Mouse (Mus musculus) CH12.LX (cell line): ENCODE data around the gene Creb5. TPM values are rescaled to one million over a fixed set of nuclear protein-coding genes. Genes with fewer than 3 reads are reported as not detected.

Source experiments
- DNase-seq: peaks from one replicate; pipeline ENCODE4 v3.0.0-alpha.2; 2013; ENCODE audit errors: extremely low read depth
- H3K27ac ChIP-seq: 2 replicates; pipeline ENCODE4 v1.5.1; 2012; ENCODE audit warnings: low read depth, mild to moderate bottlenecking, control low read depth, moderate library complexity; ENCODE audit not compliant: insufficient read depth
- H3K27me3 ChIP-seq: replicated peaks from 2 replicates; pipeline ENCODE3; 2012; ENCODE audit warnings: inconsistent platforms
- H3K36me3 ChIP-seq, 2 experiments: replicated peaks in 1 of 2; 2 replicates each; pipeline versions ENCODE3 to v1.6.1; 2012; ENCODE audit warnings: inconsistent platforms in 1 of 2, low read length in 1 of 2, mild to moderate bottlenecking in 1 of 2, mixed read lengths in 1 of 2, moderate library complexity in 1 of 2; ENCODE audit not compliant: control insufficient read depth in 1 of 2, insufficient read depth in 1 of 2
- H3K4me1 ChIP-seq, 2 experiments: 2 replicates each; pipeline ENCODE4 v1.6.1; 2012; ENCODE audit warnings: inconsistent platforms in 1 of 2, moderate library complexity in 1 of 2; ENCODE audit not compliant: insufficient read depth in 2 of 2, control insufficient read depth in 1 of 2
- H3K4me2 ChIP-seq: 2 replicates; pipeline ENCODE4 v1.6.1; 2012; ENCODE audit warnings: low read depth, mild to moderate bottlenecking, control low read depth; ENCODE audit not compliant: poor library complexity, insufficient read depth, severe bottlenecking
- H3K4me3 ChIP-seq, 3 experiments: fragments of 150-350 bp in 1 of 3; sonication (generic) in 1 of 3; replicated peaks in 1 of 3; 2 replicates each; pipeline versions ENCODE3 to v1.5.1; 2011 to 2012; ENCODE audit warnings: low read depth in 2 of 3, low read length in 2 of 3, mild to moderate bottlenecking in 2 of 3, moderate library complexity in 2 of 3, control low read depth in 1 of 3, improper control_type of control experiment in 1 of 3, inconsistent platforms in 1 of 3, mixed read lengths in 1 of 3; ENCODE audit not compliant: poor library complexity in 1 of 3
- H3K79me2 ChIP-seq: replicated peaks from 2 replicates; pipeline ENCODE4 v1.6.1; 2012; ENCODE audit warnings: mild to moderate bottlenecking, moderate library complexity; ENCODE audit not compliant: control insufficient read depth, poor library complexity, insufficient read depth, severe bottlenecking; ENCODE audit errors: extremely low read depth
- H3K9ac ChIP-seq: 2 replicates; pipeline ENCODE4 v1.6.1; 2012; ENCODE audit warnings: low read depth, mild to moderate bottlenecking, control low read depth, moderate library complexity; ENCODE audit not compliant: insufficient read depth
- H3K9me3 ChIP-seq: replicated peaks from 2 replicates; pipeline ENCODE3; 2012; ENCODE audit warnings: low read length, inconsistent platforms, mixed read lengths
- BHLHE40 ChIP-seq: IDR thresholded peaks from 2 replicates; pipeline ENCODE4 v1.6.1; 2011; ENCODE audit warnings: mild to moderate bottlenecking, low read depth, low read length, improper control_type of control experiment
- CHD2 ChIP-seq: IDR thresholded peaks from 2 replicates; pipeline ENCODE4 v1.6.1; 2011; ENCODE audit warnings: low read length, improper control_type of control experiment
- E2F4 ChIP-seq: IDR thresholded peaks from 2 replicates; pipeline ENCODE4 v1.6.1; 2011; ENCODE audit warnings: low read depth, low read length, improper control_type of control experiment; ENCODE audit not compliant: insufficient replicate concordance
- ELF1 ChIP-seq: IDR thresholded peaks from 2 replicates; pipeline ENCODE4 v1.6.1; 2014; ENCODE audit warnings: low read depth, mild to moderate bottlenecking, inconsistent platforms, low read length, improper control_type of control experiment
- EP300 ChIP-seq: IDR thresholded peaks from 2 replicates; pipeline ENCODE4 v1.6.1; 2011; ENCODE audit warnings: low read length, improper control_type of control experiment
- ETS1 ChIP-seq: conservative IDR thresholded peaks from 2 replicates; pipeline ENCODE4 v1.6.1; 2012; ENCODE audit warnings: low read depth, mild to moderate bottlenecking, inconsistent platforms, low read length, improper control_type of control experiment, moderate library complexity
- HCFC1 ChIP-seq: IDR thresholded peaks from 2 replicates; pipeline ENCODE4 v1.6.1; 2012; ENCODE audit warnings: low read depth, mild to moderate bottlenecking, inconsistent platforms, low read length, improper control_type of control experiment
- IRF4 ChIP-seq: IDR thresholded peaks from 2 replicates; pipeline ENCODE4 v1.6.1; 2014; ENCODE audit warnings: low read depth, mild to moderate bottlenecking, inconsistent platforms, low read length, improper control_type of control experiment
- JUN ChIP-seq: IDR thresholded peaks from 2 replicates; pipeline ENCODE4 v1.6.1; 2011; ENCODE audit warnings: low read depth, mild to moderate bottlenecking, low read length, improper control_type of control experiment, moderate library complexity; ENCODE audit not compliant: insufficient read depth
- KAT2A ChIP-seq: IDR thresholded peaks from 2 replicates; pipeline ENCODE4 v1.6.1; 2012; ENCODE audit warnings: low read length, improper control_type of control experiment, inconsistent platforms; ENCODE audit not compliant: insufficient replicate concordance
- MAFK ChIP-seq: IDR thresholded peaks from 2 replicates; pipeline ENCODE4 v1.6.1; 2011; ENCODE audit warnings: low read length, improper control_type of control experiment; ENCODE audit not compliant: insufficient replicate concordance
- MAZ ChIP-seq: IDR thresholded peaks from 2 replicates; pipeline ENCODE4 v1.6.1; 2012; ENCODE audit warnings: low read depth, mild to moderate bottlenecking, inconsistent platforms, low read length, improper control_type of control experiment, moderate library complexity
- MXI1 ChIP-seq: IDR thresholded peaks from 2 replicates; pipeline ENCODE4 v1.6.1; 2011; ENCODE audit warnings: mild to moderate bottlenecking, low read depth, low read length, improper control_type of control experiment
- MYC ChIP-seq: IDR thresholded peaks from 2 replicates; pipeline ENCODE4 v1.6.1; 2011; ENCODE audit warnings: low read depth, mild to moderate bottlenecking, improper control_type of control experiment, low read length
- NELFE ChIP-seq: IDR thresholded peaks from 2 replicates; pipeline ENCODE4 v1.6.1; 2011; ENCODE audit warnings: low read depth, low read length, improper control_type of control experiment
- NRF1 ChIP-seq: IDR thresholded peaks from 2 replicates; pipeline ENCODE4 v1.6.1; 2014; ENCODE audit warnings: low read depth, mild to moderate bottlenecking, inconsistent platforms, low read length, improper control_type of control experiment, moderate library complexity
- PAX5 ChIP-seq: IDR thresholded peaks from 2 replicates; pipeline ENCODE4 v1.6.1; 2012; ENCODE audit warnings: low read length, inconsistent platforms, mixed read lengths
- POLR2A ChIP-seq: IDR thresholded peaks from 2 replicates; pipeline ENCODE4 v1.6.1; 2011; ENCODE audit warnings: low read depth, mild to moderate bottlenecking, improper control_type of control experiment, low read length
- POLR2AphosphoS2 ChIP-seq: IDR thresholded peaks from 2 replicates; pipeline ENCODE4 v1.6.1; 2011; ENCODE audit warnings: low read depth, low read length, improper control_type of control experiment
- RAD21 ChIP-seq: IDR thresholded peaks from 2 replicates; pipeline ENCODE4 v1.6.1; 2011; ENCODE audit warnings: low read depth, mild to moderate bottlenecking, low read length, improper control_type of control experiment, moderate library complexity
- RCOR1 ChIP-seq: conservative IDR thresholded peaks from 2 replicates; pipeline ENCODE4 v1.6.1; 2012; ENCODE audit warnings: low read depth, mild to moderate bottlenecking, inconsistent platforms, low read length, improper control_type of control experiment
- SIN3A ChIP-seq: IDR thresholded peaks from 2 replicates; pipeline ENCODE4 v1.6.1; 2012; ENCODE audit warnings: low read length, improper control_type of control experiment, inconsistent platforms
- SMC3 ChIP-seq: IDR thresholded peaks from 2 replicates; pipeline ENCODE4 v1.6.1; 2011; ENCODE audit warnings: low read depth, low read length, improper control_type of control experiment
- TBP ChIP-seq: conservative IDR thresholded peaks from 2 replicates; pipeline ENCODE4 v1.6.1; 2011; ENCODE audit warnings: low read depth, low read length, improper control_type of control experiment
- TCF12 ChIP-seq: IDR thresholded peaks from 2 replicates; pipeline ENCODE4 v1.6.1; 2014; ENCODE audit warnings: low read depth, mild to moderate bottlenecking, inconsistent platforms, low read length, improper control_type of control experiment
- UBTF ChIP-seq: IDR thresholded peaks from 2 replicates; pipeline ENCODE4 v1.6.1; 2012; ENCODE audit warnings: low read depth, mild to moderate bottlenecking, inconsistent platforms, low read length, improper control_type of control experiment, moderate library complexity
- USF1 ChIP-seq: IDR thresholded peaks from 2 replicates; pipeline ENCODE4 v1.6.1; 2014; ENCODE audit warnings: low read depth, mild to moderate bottlenecking, inconsistent platforms, low read length, improper control_type of control experiment
- USF2 ChIP-seq: conservative IDR thresholded peaks from 2 replicates; pipeline ENCODE4 v1.6.1; 2011; ENCODE audit warnings: low read depth, low read length, improper control_type of control experiment
- ZC3H11A ChIP-seq: IDR thresholded peaks from 2 replicates; pipeline ENCODE4 v1.6.1; 2012; ENCODE audit warnings: low read depth, mild to moderate bottlenecking, inconsistent platforms, low read length, improper control_type of control experiment
- ZKSCAN1 ChIP-seq: IDR thresholded peaks from 2 replicates; pipeline ENCODE4 v1.6.1; 2012; ENCODE audit warnings: low read depth, inconsistent platforms, low read length, improper control_type of control experiment, borderline replicate concordance
- ZMIZ1 ChIP-seq: IDR thresholded peaks from 2 replicates; pipeline ENCODE4 v1.6.1; 2012; ENCODE audit warnings: low read depth, mild to moderate bottlenecking, inconsistent platforms, low read length, improper control_type of control experiment
- dilution Hi-C: fragments of 300-500 bp; cut with MboI; formaldehyde crosslinking; loops from 2 replicates; pipeline ENCODE4 v1.14.3; 2020; ENCODE audit warnings: low sequenced_read_pairs; ENCODE audit not compliant: extremely low pct_unique_long_range_greater_than_20kb, extremely low pct_ligation_motif_present
- in situ Hi-C: fragments of 300-500 bp; cut with MboI; formaldehyde crosslinking; loops from 3 replicates; pipeline ENCODE4 v1.14.3; 2019; ENCODE audit warnings: low sequenced_read_pairs, low pct_ligation_motif_present, low pct_unique_long_range_greater_than_20kb, mixed read lengths
- polyA plus RNA-seq: library from polyadenylated mRNA; unstranded; fragments of >175 nt; gene quantifications from 2 replicates; pipeline ENCODE4 v1.2.1, GENCODE M21; 2012; ENCODE audit warnings: low read depth; ENCODE audit not compliant: insufficient read length
- total RNA-seq, 2 experiments: library from RNA; depleted of rRNA; stranded (reverse); fragments of 300-350 nt in 1 of 2; fragments of >200 nt in 1 of 2; gene quantifications; 2 replicates each; pipeline ENCODE4 v1.2.3; 2012 to 2014

Creb5 gene
- total and polyA plus RNA-seq, 3 experiments, result 0.68 to 2.1 (median 0.86) TPM

DNA sequence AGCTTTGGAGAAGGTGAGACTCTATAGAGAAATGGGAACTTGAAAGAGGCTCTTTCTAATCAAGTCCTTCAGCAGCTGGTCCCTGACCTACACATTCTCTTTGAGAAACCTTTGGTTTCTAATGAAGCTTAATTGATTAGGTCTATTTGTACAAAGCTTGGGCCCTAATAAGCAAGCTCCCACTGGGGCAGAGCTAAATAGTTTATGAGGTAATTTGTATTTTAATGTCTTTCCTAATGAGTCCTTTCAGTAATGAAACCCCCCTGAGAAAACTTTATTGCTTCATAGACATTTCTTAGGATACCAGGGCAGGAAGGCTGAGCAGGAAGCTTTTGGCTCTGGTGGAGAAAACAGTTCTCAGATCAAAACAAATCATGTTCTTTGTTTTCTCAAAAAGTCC, 341.6 kb downstream of the Creb5 start:
- H3K4me1 ChIP-seq, result peaks cover 7 to 23% of the 10 kb centered on the region in 2 experiments; a peak in 3 of 4 replicates
- TF ChIP-seq MAFK, result no peak
- no peak for TF ChIP-seq PAX5
- no peak for TF ChIP-seq ZKSCAN1
- TF ChIP-seq POLR2AphosphoS2, result no peak
- TF ChIP-seq ZC3H11A, result no peak
- no peak for TF ChIP-seq NELFE
- no peak for TF ChIP-seq USF2
- no peak for TF ChIP-seq SMC3
- TF ChIP-seq USF1, result no peak
- no peak for TF ChIP-seq JUN
- no peak for TF ChIP-seq HCFC1
- TF ChIP-seq, all 38 proteins: peak for 0
- no peak for DNase-seq

GRCm38 (mm10) chr6:53635453-53635852, 348.4 kb downstream of the Creb5 start:
- Histone ChIP-seq H3K79me2 (no peaks in the 10 kb centered on the region), H3K9me3 (no peaks in the 10 kb centered on the region), H3K27ac (peak overlapping the region; percentile 66), H3K27me3 (no peaks in the 10 kb centered on the region), H3K4me1 (peaks cover 14 to 38% of the 10 kb centered on the region in 2 experiments), H3K36me3 (no peaks in the 10 kb centered on the region), H3K4me3 (no peak overlapping the region), H3K4me2 (peak overlapping the region; percentile 71), H3K9ac (no peak overlapping the region)
- in situ Hi-C loops, result loop anchor here (5.0 to 25.0 kb wide), 2 partner anchors 87 to 123 kb away; no protein-coding TSS in a partner anchor
- dilution Hi-C loops, result no loop called here
- no peak for DNase-seq
- TF ChIP-seq TBP (0 out of 2 replicates have a peak, but pooled peaks have one; percentile 36), JUN (peak; percentile 32; the same call in 1 of the 2 replicates), SIN3A (0 out of 2 replicates have a peak, but pooled peaks have one; percentile 34), TCF12 (peak; percentile 74; the same call in 1 of the 2 replicates), UBTF (no peak), MYC (peak; percentile 80), ZC3H11A (no peak), ELF1 (no peak), IRF4 (peak; percentile 80), POLR2A (no peak; the same call in 1 of the 2 replicates), SMC3 (no peak), NELFE (no peak), USF1 (no peak), E2F4 (no peak; the same call in 1 of the 2 replicates), MXI1 (peak; percentile 69; the same call in 1 of the 2 replicates), PAX5 (no peak), ZMIZ1 (no peak), ZKSCAN1 (no peak), MAZ (peak; percentile 83; the same call in 1 of the 2 replicates), RCOR1 (no peak), CHD2 (no peak), RAD21 (no peak; the same call in 1 of the 2 replicates), KAT2A (no peak), MAFK (no peak; the same call in 1 of the 2 replicates), NRF1 (no peak), EP300 (peak; percentile 89), ETS1 (peak; percentile 88), POLR2AphosphoS2 (no peak), BHLHE40 (peak; percentile 94)

More for the DNA sequence above, 341.6 kb downstream of the Creb5 start:
- Histone ChIP-seq H3K4me3 (no peak overlapping the region), H3K36me3 (no peaks in the 10 kb centered on the region), H3K27me3 (no peaks in the 10 kb centered on the region), H3K79me2 (no peaks in the 10 kb centered on the region), H3K9ac (no peak overlapping the region; the same call in 1 of the 2 replicates), H3K27ac (no peak overlapping the region), H3K9me3 (no peaks in the 10 kb centered on the region), H3K4me2 (no peak overlapping the region)
- dilution Hi-C loops, result no loop called here
- in situ Hi-C loops, result loop anchor here (25.0 kb wide), 1 partner anchor 116 kb away; no protein-coding TSS in a partner anchor
